Comparison of ENCODE assay signal across 12 mouse cellular contexts in the genomic region with DNA sequence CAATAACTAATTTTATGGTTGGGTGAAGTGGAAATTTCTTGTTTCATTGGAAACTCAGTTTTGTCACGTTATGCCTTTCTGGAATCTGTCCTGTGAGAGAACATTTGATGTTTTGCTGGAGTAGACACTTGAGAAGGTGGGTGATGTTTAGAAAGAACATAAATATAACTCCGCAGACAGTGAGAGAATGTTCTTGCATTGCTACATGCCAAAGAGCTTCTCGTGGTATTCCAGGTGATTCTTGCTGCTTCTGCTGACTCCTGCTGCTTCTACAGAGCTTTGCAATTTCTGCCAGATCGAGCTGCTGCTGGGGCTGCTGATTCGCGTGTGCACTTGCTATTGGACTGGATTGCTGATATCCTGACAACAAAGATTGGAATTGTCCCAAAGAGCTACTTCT.
"Had no signal": no experiment of that assay in that cellular context is flagged by ENCODE, and none has a peak within 500 bp of the region (broad histone marks: within the 10 kb centered on the region; RNA-seq: fewer than 3 reads in every experiment).

No protein-coding gene starts in this region.

- DNase-seq: gastrocnemius, postnatal 14 days; gastrocnemius, postnatal 36 days; heart, adult 18-20 months; heart, postnatal 14 days; heart, postnatal 36 days; kidney, adult 18-20 months; kidney, adult 8-10 months; kidney, postnatal 10 days; kidney, postnatal 25 days; kidney, postnatal 4 days; liver; liver, embryonic 13.5 days had no signal
